ENCODE assay signal across 23 mouse cellular contexts in the genomic region with DNA sequence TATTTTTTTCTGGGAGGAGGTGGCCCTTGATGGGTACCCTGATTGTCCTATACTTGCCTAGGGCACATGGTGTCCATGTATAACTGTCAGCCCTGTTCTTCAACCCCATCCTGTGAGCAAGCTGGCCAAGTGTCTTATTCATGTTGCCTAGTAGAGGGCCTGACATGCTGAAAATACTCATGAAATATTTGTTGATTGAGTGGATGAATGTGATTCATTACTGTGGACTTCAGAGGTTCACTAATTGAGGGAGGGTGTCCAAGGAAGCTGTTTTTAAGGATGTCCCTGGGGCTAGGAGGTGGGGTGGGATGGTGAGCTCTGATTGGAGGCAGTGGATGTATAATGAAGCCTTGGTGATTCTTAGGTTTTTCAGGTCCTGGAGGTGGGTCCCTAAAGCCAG. TPM values are rescaled to one million over a fixed set of nuclear protein-coding genes. Genes with fewer than 3 reads are reported as not detected.
"Had no signal": no experiment of that assay in that cellular context is flagged by ENCODE, and none has a peak within 500 bp of the region (broad histone marks: within the 10 kb centered on the region; RNA-seq: fewer than 3 reads in every experiment).

A gene (plus strand): TSS at position 301 of the 400 bp plus-strand sequence.

- H3K27ac ChIP-seq: midbrain, embryonic 10.5 days; midbrain, embryonic 12.5 days; neural tube, embryonic 13.5 days; neural tube, embryonic 15.5 days had no signal

- H3K36me3 ChIP-seq: midbrain, embryonic 10.5 days; midbrain, embryonic 12.5 days; neural tube, embryonic 13.5 days; neural tube, embryonic 15.5 days had no signal

- H3K9ac ChIP-seq: lung, embryonic 14.5 days; midbrain, embryonic 12.5 days; neural tube, embryonic 13.5 days; neural tube, embryonic 15.5 days had no signal

- H3K4me1 ChIP-seq: midbrain, embryonic 10.5 days; midbrain, embryonic 12.5 days; neural tube, embryonic 13.5 days; neural tube, embryonic 15.5 days had no signal

- H3K4me2 ChIP-seq: lung, embryonic 14.5 days; midbrain, embryonic 12.5 days; neural tube, embryonic 13.5 days; neural tube, embryonic 15.5 days had no signal

- H3K27me3 ChIP-seq: midbrain, embryonic 12.5 days; neural tube, embryonic 13.5 days had no signal

- DNase-seq: lung, adult 18-20 months; lung, embryonic 14.5 days; lung, postnatal 10 days; lung, postnatal 4 days; midbrain, embryonic 14.5 days; retina, postnatal 1 day; right cerebral cortex, adult 18-20 months; right cerebral cortex, postnatal 25 days; right cerebral cortex, postnatal 4 days; spleen, adult 18-20 months; thymus, adult 2 months; thymus, postnatal 25 days; thymus, postnatal 4 days had no signal

- H3K9me3 ChIP-seq: midbrain, embryonic 10.5 days; midbrain, embryonic 12.5 days; neural tube, embryonic 13.5 days; neural tube, embryonic 15.5 days had no signal

- H3K4me3 ChIP-seq: midbrain, embryonic 10.5 days; midbrain, embryonic 12.5 days; myocyte; neural tube, embryonic 13.5 days; neural tube, embryonic 15.5 days had no signal

RNA-seq across cellular contexts. Expression of the gene that starts here (rescaled TPM):
- total RNA-seq: megakaryocyte-erythroid progenitor cell, adult 5-6 weeks had no signal
- polyA plus RNA-seq: lung, embryonic 14.5 days; midbrain, embryonic 14.5 days; midbrain, embryonic 16.5 days; neural tube, embryonic 11.5 days; neural tube, embryonic 13.5 days; neural tube, embryonic 15.5 days; stomach, embryonic 14.5 days; testis, adult 2 months had no signal
